Mouse (Mus musculus): ENCODE results near the gene Gm9125. TPM values are rescaled to one million over a fixed set of nuclear protein-coding genes. Genes with fewer than 3 reads are reported as not detected.
"Not testable (repeated sequence)": the region's sequence is repeated elsewhere in the genome, so short reads cannot be mapped to it uniquely, and the experiment has no call there.

The Gm9125 gene
- not detected for total RNA-seq (2021)

DNA sequence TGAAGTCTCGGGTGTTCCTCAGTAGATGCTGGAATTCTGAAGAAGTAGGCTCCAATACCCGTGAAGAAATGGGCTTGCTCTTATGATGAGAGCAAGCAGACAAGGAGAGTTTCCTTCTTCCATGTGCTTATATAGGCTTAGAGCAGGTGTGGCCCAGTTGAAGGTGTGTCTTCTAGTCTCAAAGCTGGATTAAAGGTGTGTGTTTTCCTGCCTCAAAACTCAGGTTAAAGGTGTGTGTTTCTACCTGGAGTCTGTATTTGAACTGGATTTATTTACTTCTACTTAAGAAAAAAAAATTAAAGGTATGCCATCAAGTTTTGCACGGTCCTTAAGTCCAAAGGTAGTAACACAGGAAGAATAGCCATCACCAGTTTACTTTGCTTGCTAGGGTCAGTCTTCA lies at the start of gene Gm9125:
Gm9125 (minus strand) TSS at position 101 of the 400 bp plus-strand sequence.
- not testable (repeated sequence) for DNase-seq (ENCODE audit: extremely low spot score in 1 of 2, low spot score in 1 of 2)

DNA sequence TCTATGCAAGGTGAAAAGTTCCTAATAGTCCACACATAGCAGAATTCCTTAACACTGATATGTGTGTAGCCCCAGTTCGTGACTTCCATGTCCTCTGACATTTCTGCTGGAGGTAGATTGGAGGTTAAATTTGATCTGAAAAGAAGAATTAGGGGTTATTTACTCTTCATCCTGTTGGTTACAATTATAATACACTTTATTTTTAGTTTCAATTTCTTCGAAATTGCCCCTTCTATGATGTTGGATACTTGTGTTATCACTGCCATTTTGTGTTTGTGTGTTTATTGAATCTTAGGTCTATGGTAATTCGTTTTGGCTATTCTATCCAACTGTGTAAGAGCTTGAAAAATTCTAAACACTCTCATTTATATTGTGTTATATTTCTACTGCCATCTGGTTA lies 17.9 kb upstream of the Gm9125 start, which contains the start of gene Gm10697:
Gm10697 (minus strand) TSS at position 101 of the 400 bp plus-strand sequence.
- DNase-seq (ENCODE audit: extremely low spot score in 1 of 2, low spot score in 1 of 2), result not testable (repeated sequence)

DNA sequence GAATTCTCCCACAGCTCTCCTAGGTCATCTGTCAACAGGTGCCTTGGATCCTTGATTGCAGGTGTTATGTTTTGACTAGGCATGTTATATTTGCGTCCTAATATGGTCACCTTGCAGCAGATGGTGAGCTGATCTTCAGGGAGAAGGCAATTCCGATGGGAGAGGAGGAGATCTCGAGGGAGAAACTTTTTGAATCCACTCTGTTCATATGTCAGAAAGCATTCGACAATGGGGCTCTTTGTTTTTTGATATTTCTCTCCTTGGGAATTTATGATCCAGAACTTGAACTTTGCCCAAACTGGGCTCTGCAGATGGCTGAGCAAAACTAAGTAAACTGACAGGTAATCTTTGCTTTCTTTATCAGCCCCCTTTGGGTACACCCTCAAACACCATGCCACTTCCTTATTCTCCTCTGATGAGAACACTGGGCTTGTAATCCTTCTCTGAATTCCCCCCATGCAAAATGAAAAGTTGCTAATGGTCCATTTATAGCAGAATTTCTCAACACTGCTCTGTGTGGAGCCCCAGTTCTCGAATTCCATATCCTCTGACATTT lies 5.0 kb downstream of the Gm9125 start:
- DNase-seq (ENCODE audit: extremely low spot score in 1 of 2, low spot score in 1 of 2), result not testable (repeated sequence)

DNA sequence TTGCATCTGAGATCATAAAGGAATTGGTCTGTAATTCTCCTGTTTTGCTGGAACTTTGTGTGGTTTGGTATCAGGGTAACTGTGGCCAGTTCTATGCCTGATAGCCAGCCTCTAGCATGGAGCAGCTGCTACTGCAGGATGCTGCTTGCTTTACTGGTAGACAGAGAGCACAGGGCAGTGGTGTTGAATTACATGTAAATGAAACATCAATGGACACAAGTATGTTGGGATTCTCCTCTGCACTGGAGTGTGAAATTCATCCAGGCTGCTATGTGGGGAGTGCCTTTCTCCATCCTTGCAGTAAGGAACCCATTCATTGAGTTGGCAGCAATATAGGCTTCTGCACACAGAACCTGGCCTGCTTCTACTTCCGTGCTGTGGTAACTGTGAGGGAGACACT lies 16.4 kb downstream of the Gm9125 start:
- DNase-seq (ENCODE audit: extremely low spot score in 1 of 2, low spot score in 1 of 2), result not testable (repeated sequence)

DNA sequence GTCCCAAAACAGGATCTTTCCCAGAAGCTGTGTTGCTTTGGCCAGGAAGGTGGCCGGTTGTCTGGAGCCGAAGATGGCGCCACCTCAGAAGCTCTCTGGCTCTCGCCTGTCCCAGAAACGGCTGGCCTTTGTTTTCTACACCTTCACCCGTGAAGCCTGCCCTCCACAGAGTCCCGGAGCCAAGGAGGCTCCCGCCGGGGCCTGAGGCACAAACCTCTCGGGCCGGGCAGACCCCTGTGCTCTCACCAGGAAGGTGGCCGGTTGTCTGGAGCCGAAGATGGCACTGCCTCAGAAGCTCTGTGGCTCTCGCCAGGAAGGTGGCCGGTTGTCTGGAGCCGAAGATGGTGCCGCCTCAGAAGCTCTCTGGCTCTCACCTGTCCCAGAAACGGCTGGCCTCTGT lies 20.3 kb downstream of the Gm9125 start:
- DNase-seq (ENCODE audit: extremely low spot score in 1 of 2, low spot score in 1 of 2), result not testable (repeated sequence)

Other genes starting within 250 kb of the Gm9125 start
- gene Tdpoz3, start 228.9 kb downstream of the Gm9125 start, total RNA-seq (2021), result not detected
- not detected for gene Gm9117, start 111.3 kb downstream of the Gm9125 start, total RNA-seq (2021)
- not detected for gene Tdpoz5, start 93.6 kb downstream of the Gm9125 start, total RNA-seq (2021)
- gene Gm10697, start 17.8 kb upstream of the Gm9125 start, total RNA-seq (2021), result not detected
- gene Gm10696, start 123.3 kb upstream of the Gm9125 start, total RNA-seq (2021), result not detected
- not detected for gene Gm5286, start 141.8 kb upstream of the Gm9125 start, total RNA-seq (2021)
- not detected for gene Gm4778, start 209.2 kb upstream of the Gm9125 start, total RNA-seq (2021)